Mouse (Mus musculus): ENCODE measurements around the gene Fgfr2. TPM values are rescaled to one million over a fixed set of nuclear protein-coding genes. Genes with fewer than 3 reads are reported as not detected.

The Fgfr2 gene
- polyA plus RNA-seq, 1 experiment = 14.8 TPM

GRCm38 (mm10) chr7:130265319-130266165, 2857.6 kb downstream of the Fgfr2 start:
- H3K27me3 ChIP-seq (replicated peaks; ENCODE audit: control insufficient read depth, insufficient read depth, low read length) = no peaks in the 10 kb centered on the region
- H3K27ac ChIP-seq (ENCODE audit: insufficient read depth, low read depth, low read length) = peak overlapping the region; percentile 48
- TF ChIP-seq CTCF (conservative IDR thresholded peaks at IDR 0.05; ENCODE audit: insufficient read depth, insufficient read length, low read depth, low read length) (no peak), POLR2A (IDR thresholded peaks at IDR 0.05; ENCODE audit: low read depth, low read length) (no peak)
- no peaks in the 10 kb centered on the region for H3K4me1 ChIP-seq (ENCODE audit: control insufficient read depth, insufficient read depth, low read length)
- peak overlapping the region; percentile 54 for H3K4me3 ChIP-seq (ENCODE audit: insufficient read depth, low read depth, low read length)
- under 1% methylated on average over 58 of the region's 58 CpGs for WGBS
- no peak for DNase-seq
- H3K36me3 ChIP-seq (ENCODE audit: control insufficient read depth, insufficient read depth, low read length) = no peaks in the 10 kb centered on the region

- DNase-seq = peak; percentile 70
- 0 out of 2 replicates have a peak overlapping the region, but pooled peaks have one; percentile 28 for H3K27ac ChIP-seq (ENCODE audit: insufficient read depth, low read depth, low read length)
- H3K4me1 ChIP-seq (ENCODE audit: control insufficient read depth, insufficient read depth, low read length) = no peaks in the 10 kb centered on the region
- H3K27me3 ChIP-seq (replicated peaks; ENCODE audit: control insufficient read depth, insufficient read depth, low read length) = no peaks in the 10 kb centered on the region
- TF ChIP-seq POLR2A (IDR thresholded peaks at IDR 0.05; ENCODE audit: low read depth, low read length) = no peak
- peak; percentile 28; the same call in 1 of the 2 replicates for TF ChIP-seq CTCF (conservative IDR thresholded peaks at IDR 0.05; ENCODE audit: insufficient read depth, insufficient read length, low read depth, low read length)
- H3K4me3 ChIP-seq (ENCODE audit: insufficient read depth, low read depth, low read length) = peak overlapping the region; percentile 54
- 1% methylated on average over 41 of the region's 41 CpGs for WGBS
- no peaks in the 10 kb centered on the region for H3K36me3 ChIP-seq (ENCODE audit: control insufficient read depth, insufficient read depth, low read length)
Measured at GRCm38 (mm10) chr7:130264616-130265318, 2858.4 kb downstream of the Fgfr2 start.

GRCm38 (mm10) chr7:130263799-130264351, 2859.3 kb downstream of the Fgfr2 start:
- Histone ChIP-seq H3K4me1 (ENCODE audit: control insufficient read depth, insufficient read depth, low read length) (no peaks in the 10 kb centered on the region), H3K4me3 (ENCODE audit: insufficient read depth, low read depth, low read length) (peak overlapping the region; percentile 37), H3K27ac (ENCODE audit: insufficient read depth, low read depth, low read length) (peak overlapping the region; percentile 27; the same call in 1 of the 2 replicates), H3K36me3 (ENCODE audit: control insufficient read depth, insufficient read depth, low read length) (no peaks in the 10 kb centered on the region), H3K27me3 (replicated peaks; ENCODE audit: control insufficient read depth, insufficient read depth, low read length) (no peaks in the 10 kb centered on the region)
- TF ChIP-seq POLR2A (IDR thresholded peaks at IDR 0.05; ENCODE audit: low read depth, low read length) (no peak), CTCF (conservative IDR thresholded peaks at IDR 0.05; ENCODE audit: insufficient read depth, insufficient read length, low read depth, low read length) (no peak)
- peak; percentile 17 for DNase-seq
- WGBS = 37% methylated on average over 20 of the region's 20 CpGs

GRCm38 (mm10) chr7:130263233-130263594, 2859.9 kb downstream of the Fgfr2 start:
- Histone ChIP-seq H3K4me1 (ENCODE audit: control insufficient read depth, insufficient read depth, low read length) (no peaks in the 10 kb centered on the region), H3K27ac (ENCODE audit: insufficient read depth, low read depth, low read length) (no peak overlapping the region), H3K27me3 (replicated peaks; ENCODE audit: control insufficient read depth, insufficient read depth, low read length) (no peaks in the 10 kb centered on the region), H3K4me3 (ENCODE audit: insufficient read depth, low read depth, low read length) (no peak overlapping the region), H3K36me3 (ENCODE audit: control insufficient read depth, insufficient read depth, low read length) (no peaks in the 10 kb centered on the region)
- TF ChIP-seq POLR2A (IDR thresholded peaks at IDR 0.05; ENCODE audit: low read depth, low read length) (no peak), CTCF (conservative IDR thresholded peaks at IDR 0.05; ENCODE audit: insufficient read depth, insufficient read length, low read depth, low read length) (no peak)
- DNase-seq = no peak
- 68% methylated on average over 4 of the region's 4 CpGs for WGBS

- H3K4me3 ChIP-seq (ENCODE audit: insufficient read depth, low read depth, low read length) = no peak overlapping the region
- peak overlapping the region; percentile 48; the same call in 1 of the 2 replicates for H3K27ac ChIP-seq (ENCODE audit: insufficient read depth, low read depth, low read length)
- no peaks in the 10 kb centered on the region for H3K36me3 ChIP-seq (ENCODE audit: control insufficient read depth, insufficient read depth, low read length)
- no peaks in the 10 kb centered on the region for H3K27me3 ChIP-seq (replicated peaks; ENCODE audit: control insufficient read depth, insufficient read depth, low read length)
- no peak for DNase-seq
- WGBS = 64% methylated on average over 17 of the region's 17 CpGs
- H3K4me1 ChIP-seq (ENCODE audit: control insufficient read depth, insufficient read depth, low read length) = no peaks in the 10 kb centered on the region
- TF ChIP-seq POLR2A (IDR thresholded peaks at IDR 0.05; ENCODE audit: low read depth, low read length) (no peak), CTCF (conservative IDR thresholded peaks at IDR 0.05; ENCODE audit: insufficient read depth, insufficient read length, low read depth, low read length) (no peak)
Measured at GRCm38 (mm10) chr7:130262528-130263232, 2860.5 kb downstream of the Fgfr2 start.

GRCm38 (mm10) chr7:130261684-130262527, 2861.2 kb downstream of the Fgfr2 start:
- Histone ChIP-seq H3K4me3 (ENCODE audit: insufficient read depth, low read depth, low read length) (no peak overlapping the region), H3K27me3 (replicated peaks; ENCODE audit: control insufficient read depth, insufficient read depth, low read length) (no peaks in the 10 kb centered on the region), H3K36me3 (ENCODE audit: control insufficient read depth, insufficient read depth, low read length) (no peaks in the 10 kb centered on the region), H3K4me1 (ENCODE audit: control insufficient read depth, insufficient read depth, low read length) (no peaks in the 10 kb centered on the region), H3K27ac (ENCODE audit: insufficient read depth, low read depth, low read length) (peak overlapping the region; percentile 48; the same call in 1 of the 2 replicates)
- 59% methylated on average over 17 of the region's 17 CpGs for WGBS
- DNase-seq = no peak
- TF ChIP-seq POLR2A (IDR thresholded peaks at IDR 0.05; ENCODE audit: low read depth, low read length) (no peak), CTCF (conservative IDR thresholded peaks at IDR 0.05; ENCODE audit: insufficient read depth, insufficient read length, low read depth, low read length) (no peak)

Data from kidney, adult 2 months (tissue).